Mouse (Mus musculus) left cerebral cortex, postnatal 14 days (tissue): ENCODE data around the gene Efcab11. TPM values are rescaled to one million over a fixed set of nuclear protein-coding genes. Genes with fewer than 3 reads are reported as not detected.
A peak's percentile ranks its signal among the peaks of the same experiment; 100 is the strongest.
"Not testable (repeated sequence)": the region's sequence is repeated elsewhere in the genome, so short reads cannot be mapped to it uniquely, and the experiment has no call there.

ENCODE experiments used
- DNase-seq, 2 experiments: peaks; one replicate each; pipeline ENCODE4 v3.0.0; 2021 to 2022; ENCODE audit warnings: low spot score in 2 of 2, mixed read lengths in 1 of 2
- intact Hi-C: fragments of 180-260 bp; cut with DNase I; formaldehyde crosslinking; loops from one replicate; pipeline ENCODE4 v1.15.1; 2025
- total RNA-seq, 2 experiments: library from RNA; stranded (reverse); gene quantifications; 2 replicates each; pipeline ENCODE4 v1.2.3; 2021

Gene Efcab11
- total RNA-seq, 2 experiments from 2014 or later: 0.29 to 0.61 TPM

GRCm38 (mm10) chr12:99822591-99822990 is 61.6 kb downstream of the Efcab11 start:
- DNase-seq: no peak
- intact Hi-C loops: no loop called here

- intact Hi-C loops: no loop called here
- no peak for DNase-seq
Measured at GRCm38 (mm10) chr12:99821309-99821934, 62.8 kb downstream of the Efcab11 start.

GRCm38 (mm10) chr12:99819186-99819974 is 64.9 kb downstream of the Efcab11 start:
- no peak for DNase-seq
- intact Hi-C loops: no loop called here

GRCm38 (mm10) chr12:99818006-99818405 is 66.2 kb downstream of the Efcab11 start:
- DNase-seq, intact Hi-C loops: not testable (repeated sequence)

GRCm38 (mm10) chr12:99815244-99815643 is 69.0 kb downstream of the Efcab11 start:
- intact Hi-C loops: no loop called here
- DNase-seq: no peak

GRCm38 (mm10) chr12:99807891-99808290 is 76.3 kb downstream of the Efcab11 start:
- no peak for DNase-seq
- intact Hi-C loops: no loop called here

- DNase-seq, intact Hi-C loops: not testable (repeated sequence)
Measured at GRCm38 (mm10) chr12:99806741-99807140, 77.5 kb downstream of the Efcab11 start.

GRCm38 (mm10) chr12:99795921-99796320 is 88.3 kb downstream of the Efcab11 start:
- no peak for DNase-seq
- intact Hi-C loops: no loop called here

GRCm38 (mm10) chr12:99794792-99795620 is 89.2 kb downstream of the Efcab11 start:
- intact Hi-C loops: no loop called here

GRCm38 (mm10) chr12:99794158-99794515 is 90.1 kb downstream of the Efcab11 start:
- DNase-seq: no peak
- intact Hi-C loops: no loop called here

More at GRCm38 (mm10) chr12:99794792-99795620, 89.2 kb downstream of the Efcab11 start:
- peak in 1 of 2 experiments; percentile 5 for DNase-seq

- intact Hi-C loops: no loop called here
- no peak for DNase-seq
Measured at GRCm38 (mm10) chr12:99793465-99794157, 90.6 kb downstream of the Efcab11 start.

- intact Hi-C loops: no loop called here
- DNase-seq: peak; percentile 20 to 29
Measured at GRCm38 (mm10) chr12:99789283-99789960, 94.8 kb downstream of the Efcab11 start.

- intact Hi-C loops: no loop called here
Measured at GRCm38 (mm10) chr12:99781774-99782173, 102.5 kb downstream of the Efcab11 start.

GRCm38 (mm10) chr12:99780396-99780795 is 103.8 kb downstream of the Efcab11 start:
- intact Hi-C loops: no loop called here
- DNase-seq: no peak

More at GRCm38 (mm10) chr12:99781774-99782173, 102.5 kb downstream of the Efcab11 start:
- DNase-seq: no peak

GRCm38 (mm10) chr12:99779908-99780307 is 104.3 kb downstream of the Efcab11 start:
- intact Hi-C loops: no loop called here
- no peak for DNase-seq

GRCm38 (mm10) chr12:99776497-99777139 is 107.6 kb downstream of the Efcab11 start:
- intact Hi-C loops: no loop called here
- peak in 1 of 2 experiments; percentile 23 for DNase-seq

GRCm38 (mm10) chr12:99774864-99775263 is 109.4 kb downstream of the Efcab11 start:
- intact Hi-C loops: no loop called here
- no peak for DNase-seq

- intact Hi-C loops: no loop called here
- no peak for DNase-seq
Measured at GRCm38 (mm10) chr12:99773636-99774193, 110.5 kb downstream of the Efcab11 start.
